Mouse (Mus musculus) kidney, embryonic 14.5 days (tissue): ENCODE measurements around the gene Amacr. TPM values are rescaled to one million over a fixed set of nuclear protein-coding genes. Genes with fewer than 3 reads are reported as not detected.

Source experiments
- ATAC-seq: fragments of 200-750 bp; cut with Nextera tagmentation; 2 replicates; pipeline ENCODE4 v1.8.0; 2017; ENCODE audit warnings: moderate number of reproducible peaks, mild to moderate bottlenecking, moderate TSS enrichment, moderate library complexity; ENCODE audit not compliant: low FRiP score, low TSS enrichment
- H3K27ac ChIP-seq: fragments of 300-500 bp; sonication (generic); 2 replicates; pipeline ENCODE4 v1.5.1; 2014; ENCODE audit warnings: low read depth, mild to moderate bottlenecking, low read length, moderate library complexity, mixed read lengths
- H3K27me3 ChIP-seq: fragments of 300-500 bp; sonication (generic); 2 replicates; pipeline ENCODE4 v1.6.1; 2014; ENCODE audit warnings: mild to moderate bottlenecking, low read length; ENCODE audit not compliant: control insufficient read depth, insufficient read depth
- H3K36me3 ChIP-seq: fragments of 300-500 bp; sonication (generic); 2 replicates; pipeline ENCODE4 v1.6.1; 2014; ENCODE audit warnings: low read length, mixed read lengths; ENCODE audit not compliant: control insufficient read depth, insufficient read depth
- H3K4me1 ChIP-seq: fragments of 300-500 bp; sonication (generic); 2 replicates; pipeline ENCODE4 v1.6.1; 2014; ENCODE audit warnings: low read length, mixed read lengths; ENCODE audit not compliant: control insufficient read depth, insufficient read depth
- H3K4me2 ChIP-seq: fragments of 300-500 bp; sonication (generic); replicated peaks from 2 replicates; pipeline ENCODE4 v1.6.1; 2014; ENCODE audit warnings: low read depth, mild to moderate bottlenecking, low read length
- H3K4me3 ChIP-seq: fragments of 300-500 bp; sonication (generic); 2 replicates; pipeline ENCODE4 v1.5.1; 2014; ENCODE audit warnings: mild to moderate bottlenecking, low read length
- H3K9ac ChIP-seq: fragments of 300-500 bp; sonication (generic); 2 replicates; pipeline ENCODE4 v1.6.1; 2014; ENCODE audit warnings: low read depth, mild to moderate bottlenecking, low read length, moderate library complexity
- H3K9me3 ChIP-seq: fragments of 300-500 bp; sonication (generic); 2 replicates; pipeline ENCODE4 v1.6.1; 2016; ENCODE audit warnings: low read length; ENCODE audit not compliant: control insufficient read depth
- WGBS: fragments of 180-500 bp; shearing (Covaris S2); extraction: QIAGEN DNeasy Blood & Tissue Kit; methylation state at CpG from one replicate; pipeline ENCODE4 v1.1.7; 2014; 5-methylcytosine and 5-hydroxymethylcytosine counted together
- polyA plus RNA-seq: library from polyadenylated mRNA; unstranded; fragments of >200 nt; fragmentation: Nextera tagmentation; extraction: Ambion mirVana; gene quantifications from 2 replicates; pipeline ENCODE4 v1.2.1, GENCODE M21; 2014

The Amacr gene
- polyA plus RNA-seq, 1 experiment from 2014 or later, result 26.0 TPM

GRCm38 (mm10) chr15:10954381-10955016 lies 27.1 kb upstream of the Amacr start:
- H3K9ac ChIP-seq, result no peak overlapping the region
- 78% methylated on average over 6 of the region's 6 CpGs for WGBS
- no peaks in the 10 kb centered on the region for H3K9me3 ChIP-seq
- no peak overlapping the region for H3K4me2 ChIP-seq
- H3K4me3 ChIP-seq, result no peak overlapping the region
- no peak for ATAC-seq
- no peak overlapping the region for H3K27ac ChIP-seq
- H3K36me3 ChIP-seq, result no peaks in the 10 kb centered on the region
- peaks cover 8% of the 10 kb centered on the region for H3K4me1 ChIP-seq
- no peaks in the 10 kb centered on the region for H3K27me3 ChIP-seq

- Histone ChIP-seq H3K36me3 (no peaks in the 10 kb centered on the region), H3K4me1 (peaks cover 8% of the 10 kb centered on the region), H3K9ac (no peak overlapping the region), H3K9me3 (no peaks in the 10 kb centered on the region), H3K4me3 (no peak overlapping the region), H3K27me3 (no peaks in the 10 kb centered on the region), H3K27ac (no peak overlapping the region), H3K4me2 (no peak overlapping the region)
- 64% methylated on average over 5 of the region's 5 CpGs for WGBS
- ATAC-seq, result 0 out of 2 replicates have a peak, but pooled peaks have one; percentile 24
Measured at GRCm38 (mm10) chr15:10955156-10955555, 26.4 kb upstream of the Amacr start.

GRCm38 (mm10) chr15:10956706-10957105 lies 24.9 kb upstream of the Amacr start:
- Histone ChIP-seq H3K9ac (no peak overlapping the region), H3K27ac (no peak overlapping the region), H3K36me3 (no peaks in the 10 kb centered on the region), H3K9me3 (no peaks in the 10 kb centered on the region), H3K4me3 (no peak overlapping the region), H3K4me1 (peaks cover 6% of the 10 kb centered on the region), H3K4me2 (no peak overlapping the region), H3K27me3 (no peaks in the 10 kb centered on the region)
- ATAC-seq, result no peak
- 52% methylated on average over 3 of the region's 3 CpGs for WGBS

GRCm38 (mm10) chr15:10959277-10960026 lies 22.1 kb upstream of the Amacr start:
- no peaks in the 10 kb centered on the region for H3K27me3 ChIP-seq
- WGBS, result 81% methylated on average over 15 of the region's 15 CpGs
- H3K9me3 ChIP-seq, result no peaks in the 10 kb centered on the region
- H3K4me3 ChIP-seq, result no peak overlapping the region
- no peak overlapping the region for H3K27ac ChIP-seq
- H3K36me3 ChIP-seq, result no peaks in the 10 kb centered on the region
- no peaks in the 10 kb centered on the region; the same call in 1 of the 2 replicates for H3K4me1 ChIP-seq
- no peak overlapping the region for H3K4me2 ChIP-seq
- ATAC-seq, result no peak
- no peak overlapping the region for H3K9ac ChIP-seq

DNA sequence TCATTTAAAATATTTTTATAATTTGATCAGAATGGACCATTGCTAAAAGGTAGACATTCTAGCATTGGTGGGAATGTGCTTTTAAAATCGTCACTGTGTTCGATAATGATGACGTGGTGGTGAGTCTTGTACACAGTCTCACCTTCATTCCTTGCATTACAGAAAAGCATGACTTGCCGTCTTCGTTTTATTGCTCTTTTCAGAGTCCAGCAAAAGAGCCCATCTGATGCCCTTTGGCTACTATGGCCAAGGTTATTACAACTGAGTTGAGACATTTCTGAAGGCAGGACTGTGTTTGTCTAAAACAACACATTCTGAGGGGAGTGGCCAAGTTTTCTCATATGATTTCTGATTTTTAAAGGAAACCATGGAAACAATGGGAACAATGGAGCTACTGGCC lies 21.3 kb upstream of the Amacr start:
- H3K9ac ChIP-seq, result no peak overlapping the region
- no peaks in the 10 kb centered on the region for H3K36me3 ChIP-seq
- no peak for ATAC-seq
- H3K4me2 ChIP-seq, result no peak overlapping the region
- no peaks in the 10 kb centered on the region for H3K4me1 ChIP-seq
- H3K4me3 ChIP-seq, result no peak overlapping the region
- H3K9me3 ChIP-seq, result no peaks in the 10 kb centered on the region
- H3K27me3 ChIP-seq, result no peaks in the 10 kb centered on the region
- WGBS, result 84% methylated on average over 5 of the region's 5 CpGs
- H3K27ac ChIP-seq, result no peak overlapping the region

DNA sequence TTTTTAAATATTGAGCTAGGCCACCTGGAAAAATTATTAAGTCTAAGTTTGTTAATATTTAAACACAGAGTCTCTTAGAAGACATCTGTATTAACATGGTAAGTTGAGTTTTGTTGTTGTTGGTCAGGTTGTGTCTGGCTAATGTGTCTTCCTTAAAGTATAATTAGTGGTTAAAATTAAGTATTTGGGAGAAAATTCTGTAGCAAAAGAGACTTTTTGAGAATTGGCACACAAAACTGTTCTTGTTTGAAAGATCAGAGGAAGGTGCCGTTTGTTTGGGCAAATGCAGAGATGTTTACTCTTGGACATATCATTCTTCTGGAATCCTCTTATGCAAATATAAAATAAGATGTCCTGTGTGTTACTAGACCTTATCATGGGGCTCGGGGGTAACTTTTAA lies 19.0 kb upstream of the Amacr start:
- no peak for ATAC-seq
- no peak overlapping the region for H3K4me3 ChIP-seq
- no peak overlapping the region for H3K4me2 ChIP-seq
- no peaks in the 10 kb centered on the region for H3K27me3 ChIP-seq
- H3K27ac ChIP-seq, result no peak overlapping the region
- H3K4me1 ChIP-seq, result no peaks in the 10 kb centered on the region
- H3K36me3 ChIP-seq, result no peaks in the 10 kb centered on the region
- WGBS, result 92% methylated on average over 2 of the region's 2 CpGs
- H3K9me3 ChIP-seq, result no peaks in the 10 kb centered on the region
- no peak overlapping the region for H3K9ac ChIP-seq

- no peaks in the 10 kb centered on the region for H3K9me3 ChIP-seq
- H3K27ac ChIP-seq, result no peak overlapping the region
- H3K9ac ChIP-seq, result no peak overlapping the region
- no peaks in the 10 kb centered on the region for H3K36me3 ChIP-seq
- 77% methylated on average over 3 of the region's 3 CpGs for WGBS
- no peak for ATAC-seq
- no peaks in the 10 kb centered on the region for H3K4me1 ChIP-seq
- H3K27me3 ChIP-seq, result no peaks in the 10 kb centered on the region
- H3K4me3 ChIP-seq, result no peak overlapping the region
- H3K4me2 ChIP-seq, result no peak overlapping the region
Measured at GRCm38 (mm10) chr15:10969439-10969838, 12.1 kb upstream of the Amacr start.

- ATAC-seq, result no peak
- 80% methylated on average over 5 of the region's 5 CpGs for WGBS
- Histone ChIP-seq H3K36me3 (no peaks in the 10 kb centered on the region), H3K27ac (no peak overlapping the region), H3K27me3 (no peaks in the 10 kb centered on the region), H3K4me3 (no peak overlapping the region), H3K9ac (no peak overlapping the region), H3K9me3 (no peaks in the 10 kb centered on the region), H3K4me2 (no peak overlapping the region), H3K4me1 (no peaks in the 10 kb centered on the region)
Measured at GRCm38 (mm10) chr15:10970777-10971176, 10.8 kb upstream of the Amacr start.

- no peak overlapping the region for H3K9ac ChIP-seq
- H3K4me3 ChIP-seq, result no peak overlapping the region
- H3K36me3 ChIP-seq, result no peaks in the 10 kb centered on the region
- no peak for ATAC-seq
- H3K27ac ChIP-seq, result no peak overlapping the region
- H3K4me2 ChIP-seq, result no peak overlapping the region
- no peaks in the 10 kb centered on the region for H3K9me3 ChIP-seq
- H3K27me3 ChIP-seq, result no peaks in the 10 kb centered on the region
- peaks cover 1% of the 10 kb centered on the region; the same call in 1 of the 2 replicates for H3K4me1 ChIP-seq
Measured at GRCm38 (mm10) chr15:10977151-10977550, 4.4 kb upstream of the Amacr start.
